Mouse (Mus musculus) cerebellum, adult 9-11 months (tissue): ENCODE measurements around the gene Grhl3.

Experiments used
- DNase-seq: peaks from one replicate; pipeline ENCODE4 v3.0.0; 2022

Grhl3 gene

DNA sequence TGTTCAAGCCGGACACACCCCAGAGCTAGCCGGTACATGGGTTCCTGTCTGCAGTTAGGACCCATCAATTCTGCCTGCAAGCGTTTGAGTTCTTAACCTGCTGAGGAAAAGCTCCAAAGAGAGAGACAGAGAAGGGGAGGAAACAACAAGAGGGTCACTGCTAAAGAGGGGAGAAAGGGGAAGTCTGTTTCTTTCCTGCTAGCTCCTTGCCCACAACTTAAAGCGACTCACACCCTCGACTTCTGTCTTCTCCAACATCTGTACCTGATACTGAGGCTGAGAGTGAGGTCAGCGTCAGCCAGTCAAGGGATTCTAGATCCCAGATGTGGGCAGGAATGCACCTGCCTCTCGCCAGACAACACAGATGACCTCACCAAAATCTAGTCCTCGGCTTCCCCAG lies 1.2 kb downstream of the Grhl3 start:
- DNase-seq = no peak

DNA sequence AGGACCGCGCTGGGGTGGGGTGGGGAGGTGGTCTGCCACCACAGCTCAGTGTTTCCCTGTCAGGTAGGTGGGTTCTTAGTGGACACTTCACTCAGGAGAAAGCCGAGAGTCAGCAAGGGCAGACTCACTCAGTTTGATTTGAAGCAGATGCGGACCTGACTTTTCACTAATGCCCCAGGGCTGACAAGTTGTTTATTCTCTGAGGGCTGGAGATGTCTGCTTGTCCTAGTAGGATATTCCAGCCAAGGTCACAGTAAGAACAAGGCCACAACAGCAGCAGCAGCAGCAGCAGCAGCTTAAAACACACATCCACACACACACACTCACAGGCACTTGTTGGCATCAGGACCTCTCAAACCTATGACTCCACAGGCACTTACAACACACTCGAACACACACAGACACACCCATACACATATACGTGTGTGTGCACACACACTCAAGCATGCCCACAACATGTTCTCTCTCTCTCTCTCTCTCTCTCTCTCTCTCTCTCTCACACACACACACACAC lies 2.3 kb downstream of the Grhl3 start:
- no peak for DNase-seq

DNA sequence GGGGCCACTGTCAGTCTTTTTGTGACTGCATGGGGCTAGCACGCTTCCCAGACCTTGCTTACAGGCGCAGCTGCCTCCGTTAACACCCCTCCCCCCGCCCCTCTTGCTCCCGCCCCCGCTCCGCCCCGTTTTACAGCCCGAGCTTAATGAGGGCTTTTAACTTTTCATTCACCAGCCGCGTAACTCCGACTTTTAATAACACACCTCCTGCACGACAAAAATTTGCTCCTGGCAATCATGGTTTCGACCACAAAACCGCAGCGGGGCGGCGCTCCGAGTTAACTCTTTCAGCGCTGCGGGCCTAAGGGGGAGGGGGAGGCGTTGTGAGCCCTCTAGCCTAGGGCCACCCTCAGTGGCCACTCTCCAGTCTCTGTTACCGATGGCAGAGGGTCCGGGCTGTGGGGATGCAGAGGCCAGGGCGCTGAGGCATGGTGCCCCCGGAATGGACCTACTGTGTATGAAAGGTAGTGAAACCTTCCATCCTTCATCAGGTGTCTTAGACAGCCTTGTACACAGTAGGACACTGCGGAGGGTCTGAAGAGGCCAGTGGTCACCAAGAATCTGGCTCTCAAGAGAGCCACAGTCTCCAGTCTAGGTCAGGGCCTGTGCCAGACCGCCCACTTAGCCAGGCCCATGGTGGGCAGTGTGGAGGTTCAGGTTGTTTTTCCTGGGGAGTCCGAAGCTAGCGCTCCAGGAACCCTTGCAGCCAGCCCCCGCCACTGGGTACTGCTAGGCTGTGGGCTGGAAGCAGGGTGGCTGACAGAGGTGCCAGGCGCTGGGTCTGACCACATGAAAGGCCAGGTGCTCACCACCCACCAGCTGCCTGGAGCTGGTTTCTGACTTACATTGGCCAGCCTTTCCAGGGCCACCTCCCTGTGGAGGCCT lies 3.0 kb downstream of the Grhl3 start:
- no peak for DNase-seq

DNA sequence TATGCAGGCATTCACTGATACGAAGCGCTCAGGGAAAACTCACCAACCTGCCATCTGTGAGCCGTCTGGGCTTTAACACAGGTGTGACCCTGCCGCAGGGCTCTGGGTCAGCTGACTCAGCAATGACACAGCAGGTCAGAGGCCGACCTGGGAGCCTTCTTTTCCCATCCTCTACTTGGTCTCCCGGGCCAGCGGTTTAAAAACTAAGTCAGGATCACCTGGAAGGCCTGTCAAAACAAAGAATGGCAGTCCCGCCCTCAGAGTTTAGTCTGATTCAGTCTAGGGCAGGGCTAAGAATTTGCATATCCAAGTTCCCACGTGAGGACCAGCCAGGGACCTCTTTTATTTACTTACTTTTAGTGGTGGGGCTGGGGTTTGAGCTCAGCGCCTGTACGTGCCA lies 4.2 kb downstream of the Grhl3 start:
- DNase-seq = no peak

DNA sequence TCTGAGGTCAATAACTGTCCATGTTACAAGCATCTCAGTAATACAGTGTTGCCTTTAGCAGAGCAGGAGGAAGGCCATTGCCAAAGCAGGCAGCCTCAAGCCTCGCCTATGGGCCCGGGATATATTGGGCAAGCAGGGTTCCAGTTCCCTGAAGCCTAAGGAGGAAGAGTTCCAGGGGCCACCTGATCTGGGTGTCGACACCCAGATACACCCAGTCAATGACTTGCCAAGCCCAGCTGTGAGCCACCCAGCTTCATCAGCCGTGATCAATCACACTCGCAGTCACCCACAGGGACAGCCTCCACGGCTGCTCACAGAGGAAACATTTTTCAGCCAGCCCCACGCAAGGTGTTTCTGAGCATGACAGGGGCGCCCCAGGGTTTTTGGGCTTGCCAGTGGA lies 5.9 kb downstream of the Grhl3 start:
- DNase-seq = no peak

DNA sequence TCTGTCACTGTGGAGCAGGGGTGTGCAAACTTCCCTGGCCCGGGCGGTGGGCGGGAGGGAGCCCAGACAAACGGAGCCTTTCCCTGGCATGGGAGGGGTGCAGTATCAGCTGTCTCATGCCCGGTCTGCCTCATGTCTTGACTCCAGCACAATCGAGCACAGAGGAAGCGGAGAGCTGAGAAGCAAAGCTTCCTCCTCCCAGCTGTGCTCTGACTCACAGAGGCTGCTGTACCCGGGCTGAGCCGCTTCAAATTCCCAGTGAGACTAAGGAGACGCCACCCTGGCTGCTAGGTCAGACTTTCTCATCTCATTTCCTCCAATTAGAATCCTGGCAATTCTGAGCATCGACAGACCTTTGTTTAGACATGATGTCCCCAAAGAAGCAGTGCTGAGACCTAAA lies 6.4 kb downstream of the Grhl3 start:
- DNase-seq = no peak

DNA sequence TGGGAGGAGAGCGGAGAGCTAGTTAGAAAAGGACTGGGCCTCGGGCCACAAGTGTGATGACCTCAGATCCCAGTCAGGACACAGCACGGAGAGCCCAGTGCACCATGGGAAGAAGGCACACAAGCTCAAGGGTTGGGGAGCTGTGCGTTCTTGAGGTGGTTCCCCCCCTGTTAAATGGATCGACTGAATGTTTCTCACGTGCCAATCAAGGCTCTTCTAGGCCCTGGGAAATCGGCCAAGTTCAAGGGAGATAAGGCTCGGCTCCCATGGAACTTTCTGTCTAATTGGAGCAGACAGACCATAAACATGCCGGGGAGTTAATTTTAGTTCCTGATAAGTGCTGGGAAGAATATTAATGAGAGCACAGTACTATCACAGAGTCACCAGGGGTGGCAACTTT lies 8.0 kb downstream of the Grhl3 start:
- DNase-seq = no peak

DNA sequence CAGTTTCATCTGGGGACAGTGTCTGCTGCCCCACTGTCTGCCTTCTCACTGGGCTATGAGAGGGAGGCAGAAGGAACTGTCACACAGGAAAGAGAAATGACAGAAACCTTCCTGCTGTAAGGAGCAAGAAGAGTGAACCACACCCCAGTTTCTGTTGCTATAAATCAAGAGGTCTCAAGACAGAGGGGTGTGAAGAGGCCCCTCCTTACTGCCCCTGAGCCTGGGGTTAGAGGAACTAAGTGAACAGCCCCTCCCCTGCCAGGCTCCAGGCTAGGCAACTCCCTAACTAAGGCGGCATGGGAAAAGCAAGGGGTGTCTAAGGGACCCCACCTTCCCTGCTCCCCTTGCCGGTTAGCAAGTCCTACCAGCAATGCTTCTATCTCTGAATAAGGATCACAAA lies 9.6 kb downstream of the Grhl3 start:
- DNase-seq = no peak

DNA sequence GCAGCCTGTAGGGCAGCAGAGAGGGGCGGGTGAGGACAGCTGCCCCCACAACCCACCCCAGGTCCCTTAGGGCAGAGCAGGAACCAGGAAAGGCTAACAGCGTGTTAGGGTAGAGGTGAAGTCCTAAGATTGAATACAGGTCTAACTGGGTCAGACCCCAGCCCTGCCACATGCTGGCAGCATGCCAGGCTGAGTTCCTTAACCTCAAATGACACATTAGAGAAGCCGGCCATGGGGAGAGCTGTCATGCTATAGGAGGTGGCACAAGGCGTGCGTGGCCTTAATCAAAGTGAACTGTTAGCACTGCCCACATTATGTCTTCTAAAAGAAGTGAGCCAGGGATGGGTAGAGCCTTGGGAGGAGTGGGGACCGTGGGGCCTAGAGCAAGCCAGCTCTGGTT lies 24.1 kb downstream of the Grhl3 start:
- DNase-seq = no peak

DNA sequence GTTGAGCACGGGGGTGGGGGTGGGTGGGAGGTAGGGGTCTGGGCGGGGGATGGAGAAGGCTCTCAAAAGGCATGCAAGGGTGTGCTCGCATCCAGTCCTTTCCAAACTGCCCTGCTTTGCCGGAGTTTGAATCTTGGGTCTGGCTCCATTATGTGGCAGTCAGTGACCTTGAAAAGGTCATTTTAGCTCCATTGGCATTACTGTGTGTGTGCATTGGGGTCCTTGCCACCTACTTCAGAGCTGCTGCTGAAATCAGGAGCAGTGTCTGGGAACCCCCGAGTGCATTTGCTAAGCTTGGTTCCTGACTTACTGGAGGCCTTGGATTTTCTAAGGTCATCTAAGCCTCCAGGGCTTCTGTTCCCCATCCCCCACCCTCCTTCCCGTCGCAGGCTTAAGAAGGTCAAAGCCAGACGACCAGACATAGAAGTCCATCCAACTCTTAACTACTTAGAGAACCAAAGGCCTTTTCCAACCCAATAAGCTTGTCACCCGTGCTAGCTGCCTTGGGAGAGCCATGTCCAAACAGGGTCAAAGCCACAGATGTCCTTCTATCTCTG lies 24.8 kb downstream of the Grhl3 start:
- no peak for DNase-seq

DNA sequence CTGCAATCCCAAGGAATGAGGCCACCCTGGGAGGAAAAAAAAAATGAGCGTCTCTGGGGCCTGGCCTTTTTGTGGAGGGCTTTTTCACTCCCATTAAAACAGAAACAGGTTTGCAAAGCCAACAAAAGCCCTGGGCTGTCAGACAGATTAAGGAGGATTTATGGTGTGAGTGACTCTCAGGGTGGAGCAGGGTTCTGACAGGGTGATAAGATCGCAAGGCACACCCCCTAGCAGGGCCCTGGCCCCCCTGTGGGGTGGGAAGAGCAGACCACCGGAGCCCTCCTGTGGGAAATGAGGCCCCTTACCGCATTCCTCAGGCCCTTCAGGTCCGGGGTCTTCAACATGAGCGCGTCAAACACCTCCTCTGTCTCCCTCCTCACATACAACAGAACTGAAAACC lies 25.3 kb downstream of the Grhl3 start:
- no peak for DNase-seq

DNA sequence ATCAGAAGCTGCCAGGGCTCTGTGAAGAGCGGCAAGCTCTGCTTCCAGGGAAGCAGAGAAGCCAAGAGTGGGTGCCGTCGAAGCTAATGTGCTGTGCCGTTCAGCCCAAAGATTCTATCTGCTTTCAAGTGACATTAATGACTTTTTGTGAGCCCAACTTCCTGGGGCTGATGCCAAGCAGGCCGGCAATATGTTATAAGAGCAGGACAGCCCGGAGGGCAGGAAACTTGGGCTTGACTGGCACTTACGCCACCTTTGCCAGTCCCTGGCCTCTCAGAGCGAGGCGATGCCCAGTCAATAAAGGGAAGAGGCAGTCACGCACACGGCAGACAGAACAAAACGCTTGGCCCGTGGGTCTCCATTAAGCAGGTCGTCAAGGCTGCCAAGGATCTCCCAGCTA lies 25.9 kb downstream of the Grhl3 start:
- no peak for DNase-seq

DNA sequence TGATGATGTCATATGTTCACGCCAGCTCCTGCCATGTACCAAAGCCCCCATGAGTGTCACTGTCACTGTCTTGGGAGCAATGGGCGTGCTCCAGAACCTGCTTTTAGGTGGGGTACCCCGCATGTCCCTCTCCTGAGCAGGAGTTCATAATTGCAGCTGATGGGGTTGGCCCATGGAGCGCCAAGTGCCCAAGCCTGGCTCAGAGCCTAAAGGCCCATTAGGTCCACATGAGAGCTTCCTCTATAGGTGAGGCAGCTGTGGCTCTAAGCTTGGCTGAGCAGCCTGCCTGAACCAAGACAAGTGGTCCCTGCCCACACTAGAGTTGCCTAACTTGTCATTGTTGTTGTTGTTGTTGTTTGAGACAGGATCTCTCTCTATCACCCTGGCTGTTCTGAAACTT lies 26.6 kb downstream of the Grhl3 start:
- DNase-seq = no peak

DNA sequence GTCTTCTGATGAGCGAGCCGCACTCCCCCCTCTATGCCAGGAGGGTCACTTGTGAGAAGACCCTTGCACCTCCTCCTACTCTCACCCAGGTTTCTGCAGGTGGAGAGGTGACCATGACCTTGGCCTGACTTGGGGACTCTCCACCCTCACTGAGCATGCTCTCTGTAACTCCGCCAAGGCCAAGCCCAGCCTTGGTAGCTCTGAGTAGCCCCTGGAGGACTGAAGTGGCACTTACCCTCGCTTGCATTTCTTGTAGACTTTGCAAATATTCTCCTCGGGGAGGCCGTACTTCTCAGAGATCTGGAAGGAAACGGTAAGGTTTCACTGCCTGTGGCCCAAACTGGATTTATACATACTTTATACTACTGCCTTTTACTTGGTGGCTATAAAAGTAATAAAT lies 27.4 kb downstream of the Grhl3 start:
- no peak for DNase-seq

DNA sequence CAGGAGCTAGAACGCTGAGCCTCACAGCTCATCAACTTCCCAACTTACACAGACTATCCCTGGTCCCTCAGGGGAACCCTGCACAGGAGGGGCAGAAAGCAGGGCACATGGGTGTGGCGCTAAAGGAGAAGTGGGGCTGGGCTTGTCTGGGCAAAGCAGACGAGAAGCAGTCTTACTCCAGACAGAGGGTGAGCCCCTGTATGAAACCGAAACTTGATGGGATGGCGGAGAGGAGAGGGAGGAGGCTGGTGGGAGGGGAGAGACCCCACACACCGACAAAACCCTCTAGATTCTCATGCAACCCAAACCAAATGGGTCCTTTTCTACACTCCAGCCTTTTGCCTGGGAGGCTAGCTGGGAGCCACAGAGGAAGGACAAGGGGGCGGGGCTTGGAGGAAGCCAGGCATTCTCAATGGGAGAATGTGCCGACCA lies 28.3 kb downstream of the Grhl3 start:
- no peak for DNase-seq

DNA sequence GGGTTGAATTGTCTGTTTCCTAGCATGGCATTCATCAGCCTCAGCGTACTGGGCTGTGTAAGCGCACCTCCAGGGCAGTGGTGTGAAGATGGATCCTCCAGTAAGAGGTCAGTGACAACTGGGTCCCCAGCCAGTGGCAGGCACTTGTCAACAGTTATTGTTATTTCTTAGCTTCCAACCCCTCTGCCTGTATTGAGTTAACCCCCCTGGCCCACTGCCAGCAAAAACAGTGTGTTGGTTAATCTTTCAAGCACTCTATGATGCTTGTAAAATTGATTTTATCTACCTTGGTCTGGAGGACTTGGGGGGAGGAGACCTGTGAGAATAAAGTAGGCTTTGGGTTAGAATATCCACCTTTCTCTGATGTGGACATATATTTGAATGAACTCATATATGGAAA lies 29.1 kb downstream of the Grhl3 start:
- no peak for DNase-seq

DNA sequence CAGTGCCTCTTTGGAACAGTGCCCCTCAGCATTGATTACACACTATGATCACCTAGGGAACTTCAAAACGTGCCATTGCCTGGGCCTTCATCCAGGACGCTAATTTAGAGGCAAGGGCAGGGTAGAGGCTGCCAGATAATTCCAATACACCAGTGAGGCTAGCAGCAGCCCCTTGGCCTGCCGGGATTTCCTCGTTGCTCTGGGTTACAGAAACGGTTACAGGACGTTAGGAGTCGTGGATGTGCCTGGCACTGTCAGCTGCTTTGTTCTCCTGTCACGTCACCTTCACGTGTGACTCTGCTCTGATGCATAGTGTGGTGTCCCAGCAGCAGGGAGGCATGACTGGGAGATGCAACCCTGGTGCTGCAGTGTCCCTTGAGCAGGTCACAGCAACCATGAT lies 33.4 kb downstream of the Grhl3 start:
- no peak for DNase-seq

DNA sequence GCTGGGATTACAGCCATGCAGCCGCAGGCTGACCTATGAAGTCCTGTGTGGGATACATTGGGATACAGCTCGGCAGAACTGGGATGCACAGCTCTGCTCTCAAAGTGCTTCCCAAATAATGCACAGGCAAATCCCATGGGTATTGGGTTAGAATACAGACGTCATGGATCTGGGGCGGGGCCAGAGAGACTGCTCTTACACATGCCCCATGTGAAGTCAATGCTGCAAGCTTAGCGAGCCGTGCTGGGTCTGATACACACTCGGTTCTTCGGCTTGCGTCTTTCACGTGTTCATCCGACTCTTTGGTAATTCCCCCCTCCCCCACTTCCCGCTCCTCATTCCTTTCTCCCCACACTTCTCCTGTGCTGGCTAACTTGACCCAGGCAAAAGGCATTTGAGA lies 34.4 kb downstream of the Grhl3 start:
- no peak for DNase-seq

DNA sequence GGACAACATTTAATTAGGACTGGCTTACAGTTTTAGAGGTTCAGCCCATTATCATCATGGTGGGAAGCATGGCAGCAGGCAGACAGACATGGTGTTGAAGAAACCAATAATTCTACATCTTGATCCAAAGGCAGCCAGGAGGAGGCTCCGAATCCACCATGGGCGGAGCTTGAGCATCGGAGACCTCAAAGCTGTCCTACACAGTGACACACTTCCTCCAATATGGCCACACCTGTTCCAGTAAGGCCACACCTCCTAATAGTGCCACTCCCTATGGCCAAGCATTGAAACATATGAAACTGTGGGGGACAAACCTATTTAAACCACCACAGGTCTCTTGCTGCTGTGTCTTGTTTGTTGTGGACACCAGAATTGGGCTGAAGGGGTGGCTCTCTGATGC lies 38.4 kb downstream of the Grhl3 start:
- no peak for DNase-seq

DNA sequence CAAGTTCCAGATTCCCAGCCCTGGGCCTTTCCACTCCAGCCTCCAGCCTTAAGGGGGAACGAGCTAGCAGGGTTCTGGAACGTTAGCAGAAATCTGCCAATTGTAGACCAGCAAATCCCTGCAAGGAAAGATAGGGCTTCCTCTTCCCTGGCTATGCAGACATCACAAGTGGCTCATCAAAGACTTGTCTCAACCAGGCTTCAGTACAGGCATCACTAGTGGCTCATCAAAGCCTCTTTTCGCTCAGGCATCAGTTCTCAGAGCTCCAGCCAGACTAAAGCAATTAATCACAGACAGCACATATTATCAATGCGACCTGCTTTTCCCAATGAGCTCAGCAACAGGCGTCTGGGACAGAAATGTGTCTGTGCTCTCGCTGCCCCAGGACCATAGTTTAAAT lies 40.4 kb downstream of the Grhl3 start:
- DNase-seq = no peak

DNA sequence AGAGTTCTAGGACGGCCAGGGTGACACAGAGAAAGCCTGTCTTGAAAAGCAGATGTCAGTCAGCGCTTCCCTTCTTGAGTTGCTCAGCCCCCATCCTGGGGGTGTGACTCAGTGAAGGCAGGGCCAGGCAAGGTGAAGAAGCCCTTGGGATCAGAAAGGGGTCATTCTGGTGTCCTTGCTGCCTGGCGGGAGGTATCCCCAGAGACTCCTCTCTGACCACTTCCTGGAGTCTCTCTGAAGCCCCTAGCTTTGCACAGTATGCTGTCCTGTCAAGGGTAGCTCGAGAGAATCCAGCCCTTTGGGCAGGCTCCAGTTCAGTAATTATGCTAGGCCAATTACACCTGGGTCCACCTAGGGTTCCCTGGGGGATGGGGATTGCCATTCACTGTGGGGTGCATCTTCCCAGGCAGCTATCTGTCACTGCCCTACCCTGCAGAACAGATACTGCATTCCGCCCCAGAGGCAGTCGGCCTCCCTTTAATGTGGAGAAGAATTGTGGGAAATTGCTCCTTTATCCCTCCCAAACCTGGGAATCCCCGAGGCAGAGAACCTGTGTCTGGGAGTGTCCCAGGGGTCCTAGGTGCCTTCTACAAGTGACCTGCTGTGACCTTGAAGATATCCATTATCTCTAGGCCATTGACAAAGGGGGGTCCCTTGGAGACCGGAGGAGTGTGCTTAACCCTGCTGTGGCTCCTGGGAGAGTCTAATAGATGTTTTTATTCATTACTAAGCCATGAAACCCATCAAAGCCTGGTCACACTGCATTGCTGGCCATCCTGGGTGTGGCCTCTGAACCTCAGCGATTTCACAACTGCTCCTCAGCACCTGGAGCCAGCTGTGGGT lies 41.4 kb downstream of the Grhl3 start:
- DNase-seq = no peak

DNA sequence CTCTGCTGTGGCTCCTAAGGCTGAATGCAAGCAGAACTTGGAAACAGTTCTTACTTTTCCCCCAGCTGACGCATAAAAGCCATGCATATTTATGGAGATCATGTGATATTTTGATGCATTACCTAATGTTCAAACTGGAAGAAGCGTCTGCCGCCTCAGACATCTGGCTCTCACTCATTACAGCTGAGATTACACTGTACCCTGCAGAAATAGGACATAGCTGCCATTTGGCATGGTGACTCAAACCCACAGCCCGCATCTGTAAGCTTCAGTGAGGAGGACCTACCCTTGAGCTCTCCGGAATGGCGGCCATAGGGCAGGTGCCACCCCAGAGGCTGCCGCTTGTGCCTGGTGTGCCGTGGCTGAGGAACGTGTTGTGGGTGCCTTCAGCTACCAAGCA lies 42.2 kb downstream of the Grhl3 start:
- DNase-seq = no peak

DNA sequence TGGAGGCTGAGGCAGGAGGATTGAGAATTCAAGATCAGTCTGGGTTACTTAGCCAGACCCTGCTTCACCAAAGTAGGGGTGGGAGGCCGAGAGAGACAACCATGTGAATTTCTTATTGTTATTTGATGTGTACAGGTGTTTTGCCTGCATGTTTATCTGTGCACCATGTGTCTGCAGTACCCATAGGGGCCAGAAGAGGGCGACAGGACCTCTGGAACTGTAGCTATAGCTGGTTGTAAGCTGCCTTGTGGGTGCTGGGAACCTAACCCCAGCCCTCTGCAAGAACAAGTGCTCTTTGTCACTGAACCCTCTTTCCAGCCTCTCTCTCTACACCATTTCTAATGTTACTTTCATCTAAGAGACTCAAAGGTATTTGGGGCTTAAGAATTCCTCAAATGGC lies 43.2 kb downstream of the Grhl3 start:
- DNase-seq = no peak
